Mouse (Mus musculus): ENCODE measurements around the gene Vps33a.

GRCm38 (mm10) chr5:123501973-123502372 is 70.9 kb downstream of the Vps33a start:
- TF ChIP-seq GATA1 (IDR thresholded peaks at IDR 0.05; ENCODE audit: borderline replicate concordance, low read length) (no peak), FLI1 (IDR thresholded peaks at IDR 0.05; ENCODE audit: low read length) (no peak)
